Mouse (Mus musculus) cortical plate, adult 2 months (tissue): ENCODE results near the gene Morf4l2.

Experiments used
- CTCF ChIP-seq: fragments of 200-500 bp; IDR thresholded peaks from 2 replicates; pipeline ENCODE4 v1.5.1; 2011; ENCODE audit warnings: mild to moderate bottlenecking, control low read depth, low read length; ENCODE audit not compliant: insufficient read depth; ENCODE audit errors: extremely low read depth
- POLR2A ChIP-seq: fragments of 200-500 bp; IDR thresholded peaks from 2 replicates; pipeline ENCODE4 v1.6.1; 2011; ENCODE audit warnings: mild to moderate bottlenecking, low read length, control low read depth; ENCODE audit not compliant: insufficient read depth; ENCODE audit errors: extremely low read depth

- no peak for TF ChIP-seq CTCF
- no peak for TF ChIP-seq POLR2A
These were observed 1.2 kb upstream of the Morf4l2 start for GRCm38 (mm10) chrX:136744663-136745062.
